Mouse (Mus musculus) thymus, postnatal 0 days (tissue): ENCODE data around the gene Msl3l2. TPM values are rescaled to one million over a fixed set of nuclear protein-coding genes. Genes with fewer than 3 reads are reported as not detected.

Source experiments
- polyA plus RNA-seq: library from polyadenylated mRNA; unstranded; fragments of >200 nt; fragmentation: Nextera tagmentation; extraction: Ambion mirVana; gene quantifications from 2 replicates; pipeline ENCODE4 v1.2.1, GENCODE M21; 2015

Msl3l2 gene
- polyA plus RNA-seq, 1 experiment from 2014 or later, result 9.4 TPM

Other genes with a start within 250 kb of the Msl3l2 start
- gene Tbc1d32, start 121.8 kb downstream of the Msl3l2 start, polyA plus RNA-seq, result 0.91 and 1.1 TPM in 2 replicates